7 mouse cellular contexts compared by ENCODE assay signal in genomic region chr9:45055082-45055713, GRCm38 (mm10). TPM values are rescaled to one million over a fixed set of nuclear protein-coding genes. Genes with fewer than 3 reads are reported as not detected.
DNase-seq lines count a peak whose midpoint lies in the region; ATAC-seq lines count a peak whose summit lies in the region.

Mpzl3 (plus strand) TSS chr9:45055186.

- peak within 1 kb of the TSS; percentile 65 for H3K4me2 ChIP-seq in embryonic facial prominence, embryonic 14.5 days (ENCODE audit: low read depth, low read length)
- peak within 1 kb of the TSS; percentile 76 for H3K4me2 ChIP-seq in heart, embryonic 11.5 days
- H3K4me2 ChIP-seq in kidney, embryonic 15.5 days: peak within 1 kb of the TSS; percentile 82

- H3K4me1 ChIP-seq in embryonic facial prominence, embryonic 14.5 days (ENCODE audit: control insufficient read depth, insufficient read depth, low read length): no peaks in the 10 kb centered on the region
- no peaks in the 10 kb centered on the region for H3K4me1 ChIP-seq in heart, embryonic 11.5 days (ENCODE audit: control insufficient read depth, insufficient read depth, low read length)
- no peaks in the 10 kb centered on the region for H3K4me1 ChIP-seq in kidney, embryonic 15.5 days

- H3K9ac ChIP-seq in embryonic facial prominence, embryonic 14.5 days (ENCODE audit: low read depth, low read length): peak within 1 kb of the TSS; percentile 66
- peak within 1 kb of the TSS; percentile 75 for H3K9ac ChIP-seq in heart, embryonic 11.5 days (ENCODE audit: low read depth, low read length)
- peak within 1 kb of the TSS; percentile 37 for H3K9ac ChIP-seq in kidney, embryonic 15.5 days

- DNase-seq in adrenal gland, postnatal 4 days (ENCODE audit: low spot score in 2 of 2): peak; percentile 68 to 72
- peak; percentile 96 for DNase-seq in embryonic facial prominence, embryonic 14.5 days (ENCODE audit: low spot score)
- peak; percentile 67 for DNase-seq in liver
- peak; percentile 70 to 79 for DNase-seq in spleen, postnatal 36 days (ENCODE audit: low spot score in 2 of 2)

- H3K27me3 ChIP-seq in embryonic facial prominence, embryonic 14.5 days (replicated peaks; ENCODE audit: control insufficient read depth, insufficient read depth, low read length): peaks cover 8% of the 10 kb centered on the region; the same call in 1 of the 2 replicates
- peaks cover 13% of the 10 kb centered on the region for H3K27me3 ChIP-seq in heart, embryonic 11.5 days (ENCODE audit: control insufficient read depth, insufficient read depth, low read length)
- H3K27me3 ChIP-seq in kidney, embryonic 15.5 days: peaks cover 24% of the 10 kb centered on the region

- WGBS in embryonic facial prominence, embryonic 14.5 days: 2% methylated on average over 32 of the region's 33 CpGs
- under 1% methylated on average over 33 of the region's 33 CpGs for WGBS in heart, embryonic 11.5 days (ENCODE audit: insufficient replicate concordance)
- under 1% methylated on average over 33 of the region's 33 CpGs for WGBS in kidney, embryonic 15.5 days

- H3K4me3 ChIP-seq in embryonic facial prominence, embryonic 14.5 days (ENCODE audit: low read depth, low read length): peak within 1 kb of the TSS; percentile 53
- peak within 1 kb of the TSS; percentile 73 for H3K4me3 ChIP-seq in heart, embryonic 11.5 days (ENCODE audit: low read depth, low read length)
- H3K4me3 ChIP-seq in kidney, embryonic 15.5 days (replicated peaks): peak within 1 kb of the TSS; percentile 63

- no peaks in the 10 kb centered on the region for H3K9me3 ChIP-seq in embryonic facial prominence, embryonic 14.5 days (ENCODE audit: control insufficient read depth, low read length)
- no peaks in the 10 kb centered on the region for H3K9me3 ChIP-seq in heart, embryonic 11.5 days (replicated peaks; ENCODE audit: control insufficient read depth, low read length)
- no peaks in the 10 kb centered on the region for H3K9me3 ChIP-seq in kidney, embryonic 15.5 days (replicated peaks)

- H3K36me3 ChIP-seq in embryonic facial prominence, embryonic 14.5 days (ENCODE audit: control insufficient read depth, insufficient read depth, low read length): no peaks in the 10 kb centered on the region
- no peaks in the 10 kb centered on the region for H3K36me3 ChIP-seq in heart, embryonic 11.5 days (ENCODE audit: control insufficient read depth, insufficient read depth, low read length)
- H3K36me3 ChIP-seq in kidney, embryonic 15.5 days: no peaks in the 10 kb centered on the region

- peak within 1 kb of the TSS; percentile 95 for H3K27ac ChIP-seq in embryonic facial prominence, embryonic 14.5 days (replicated peaks; ENCODE audit: low read depth, low read length)
- peak within 1 kb of the TSS; percentile 89 for H3K27ac ChIP-seq in heart, embryonic 11.5 days (ENCODE audit: low read depth, low read length)
- peak within 1 kb of the TSS; percentile 98 for H3K27ac ChIP-seq in kidney, embryonic 15.5 days

- peak; percentile 98 for ATAC-seq in embryonic facial prominence, embryonic 14.5 days (ENCODE audit: low read depth)
- peak; percentile 52; the same call in 1 of the 2 replicates for ATAC-seq in heart, embryonic 11.5 days (replicated peaks; ENCODE audit: insufficient number of reproducible peaks, low FRiP score, low TSS enrichment)
- ATAC-seq in kidney, embryonic 15.5 days (replicated peaks; ENCODE audit: low FRiP score): peak; percentile 97
- ATAC-seq in monocyte, adult 5-6 weeks (replicated peaks; ENCODE audit: insufficient number of reproducible peaks, low FRiP score, low TSS enrichment, poor library complexity, severe bottlenecking): peak; percentile 68

RNA-seq across cellular contexts. Expression of gene Mpzl3, which starts in this region (rescaled TPM):
- 1 to 10 TPM; 3.6 to 5.1 TPM for total RNA-seq in adrenal gland, postnatal 4 days (2021)
- polyA plus RNA-seq in embryonic facial prominence, embryonic 14.5 days (2014; fragmentation: Nextera tagmentation; extraction: Ambion mirVana): 4.0 TPM in 2 replicates
- polyA plus RNA-seq in heart, embryonic 11.5 days (2014; fragmentation: Nextera tagmentation; extraction: Ambion mirVana): 1.6 and 1.7 TPM in 2 replicates
- polyA plus RNA-seq in kidney, embryonic 15.5 days (2015; fragmentation: Nextera tagmentation; extraction: Ambion mirVana): 2.7 and 3.0 TPM in 2 replicates
- 5.0 to 6.5 TPM (median 5.9 TPM) in 3 replicates for total RNA-seq in monocyte, adult 5-6 weeks (2017)

Comparison
In these comparisons a context has a peak if more than half of its experiments do, and no peak if none do; other contexts are left out.
1. Peak in every context shown above with its lines: DNase-seq, ATAC-seq, H3K4me3 ChIP-seq and H3K27ac ChIP-seq.